Mouse (Mus musculus): ENCODE results near the gene Cfap97d1. TPM values are rescaled to one million over a fixed set of nuclear protein-coding genes. Genes with fewer than 3 reads are reported as not detected.

Gene Cfap97d1
- polyA plus RNA-seq, 1 experiment, result not detected

GRCm38 (mm10) chr11:101971410-101971809 is 12.7 kb upstream of the Cfap97d1 start:
- WGBS, result 39% methylated on average over 3 of the region's 3 CpGs
- TF ChIP-seq CTCF (IDR thresholded peaks at IDR 0.05; ENCODE audit: insufficient read depth, low read length) (peak; percentile 73), POLR2A (IDR thresholded peaks at IDR 0.05; ENCODE audit: borderline replicate concordance, extremely low read depth, low read depth, low read length) (no peak)
- Histone ChIP-seq H3K4me3 (replicated peaks; ENCODE audit: extremely low read depth, low read depth, low read length) (no peak overlapping the region), H3K4me1 (ENCODE audit: control insufficient read depth, insufficient read depth, low read length) (no peaks in the 10 kb centered on the region)
- DNase-seq, result peak; percentile 51

GRCm38 (mm10) chr11:101972097-101972496 is 12.0 kb upstream of the Cfap97d1 start:
- H3K4me3 ChIP-seq (replicated peaks; ENCODE audit: extremely low read depth, low read depth, low read length), result no peak overlapping the region
- TF ChIP-seq CTCF (IDR thresholded peaks at IDR 0.05; ENCODE audit: insufficient read depth, low read length), result no peak
- no peak for TF ChIP-seq POLR2A (IDR thresholded peaks at IDR 0.05; ENCODE audit: borderline replicate concordance, extremely low read depth, low read depth, low read length)
- H3K4me1 ChIP-seq (ENCODE audit: control insufficient read depth, insufficient read depth, low read length), result no peaks in the 10 kb centered on the region
- DNase-seq, result no peak
- WGBS, result 65% methylated on average over 3 of the region's 3 CpGs

DNA sequence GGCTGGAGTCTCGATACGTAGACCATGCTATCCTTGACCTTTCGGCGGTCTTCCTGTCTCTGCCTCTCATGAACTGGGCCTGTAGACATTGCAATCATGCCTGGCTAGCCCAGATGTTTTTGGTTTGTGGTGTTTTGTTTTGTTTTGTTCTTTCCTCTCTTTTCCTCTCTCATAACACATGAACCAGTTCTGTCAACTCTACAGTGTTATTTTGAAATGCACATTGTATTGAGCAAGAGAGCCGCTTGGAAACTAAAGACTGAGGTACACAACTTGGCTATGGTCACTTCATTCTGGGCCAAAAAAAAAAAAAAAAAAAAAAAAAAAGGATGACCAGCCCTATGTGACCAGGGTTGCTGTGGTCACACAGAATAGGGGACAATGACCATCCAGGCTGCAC is 11.4 kb upstream of the Cfap97d1 start:
- Histone ChIP-seq H3K4me3 (replicated peaks; ENCODE audit: extremely low read depth, low read depth, low read length) (no peak overlapping the region), H3K4me1 (ENCODE audit: control insufficient read depth, insufficient read depth, low read length) (no peaks in the 10 kb centered on the region)
- no peak for DNase-seq
- TF ChIP-seq POLR2A (IDR thresholded peaks at IDR 0.05; ENCODE audit: borderline replicate concordance, extremely low read depth, low read depth, low read length) (no peak), CTCF (IDR thresholded peaks at IDR 0.05; ENCODE audit: insufficient read depth, low read length) (no peak)
- 71% methylated on average over 5 of the region's 5 CpGs for WGBS

DNA sequence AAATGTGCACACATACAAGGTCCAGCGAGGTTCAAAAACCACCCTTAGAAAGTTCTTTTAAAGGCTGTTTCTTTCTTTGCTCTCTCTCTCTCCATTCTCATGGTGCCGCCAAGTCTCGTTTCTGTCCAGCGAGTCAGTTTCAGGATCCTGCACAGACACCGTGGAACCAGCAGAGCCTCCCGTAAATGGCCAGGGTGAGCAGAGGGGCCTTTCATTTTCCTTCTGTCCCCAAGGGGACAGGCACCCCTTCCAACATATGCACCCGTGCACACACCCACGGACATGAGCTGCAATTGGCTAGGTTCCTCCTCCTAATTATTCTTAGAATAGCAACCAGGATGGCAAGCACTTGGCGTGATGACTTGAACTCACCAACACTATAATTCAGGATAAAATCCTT is 10.6 kb upstream of the Cfap97d1 start:
- H3K4me3 ChIP-seq (replicated peaks; ENCODE audit: extremely low read depth, low read depth, low read length), result no peak overlapping the region
- no peak for DNase-seq
- no peaks in the 10 kb centered on the region for H3K4me1 ChIP-seq (ENCODE audit: control insufficient read depth, insufficient read depth, low read length)
- 82% methylated on average over 9 of the region's 9 CpGs for WGBS
- TF ChIP-seq POLR2A (IDR thresholded peaks at IDR 0.05; ENCODE audit: borderline replicate concordance, extremely low read depth, low read depth, low read length), result no peak
- no peak for TF ChIP-seq CTCF (IDR thresholded peaks at IDR 0.05; ENCODE audit: insufficient read depth, low read length)

DNA sequence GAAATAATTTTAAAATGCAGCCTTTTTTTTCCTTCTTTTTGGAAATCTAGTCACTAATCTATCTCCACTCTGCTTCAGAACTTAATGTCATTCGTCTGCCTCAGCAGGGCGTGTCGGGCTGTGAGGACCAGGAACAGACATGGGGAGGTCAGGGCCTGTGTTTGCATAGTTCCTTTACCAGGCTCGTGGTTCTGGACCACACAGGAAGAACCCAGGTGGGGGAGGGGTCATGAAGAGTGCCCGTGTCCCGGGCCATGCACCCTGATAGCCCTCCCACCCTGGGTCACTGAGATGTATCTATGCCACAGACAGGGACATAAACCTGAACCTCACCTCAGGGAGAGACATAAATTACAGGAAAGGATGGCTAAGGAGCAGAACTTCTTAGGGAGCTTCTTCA is 9.9 kb upstream of the Cfap97d1 start:
- DNase-seq, result no peak
- TF ChIP-seq CTCF (IDR thresholded peaks at IDR 0.05; ENCODE audit: insufficient read depth, low read length) (no peak), POLR2A (IDR thresholded peaks at IDR 0.05; ENCODE audit: borderline replicate concordance, extremely low read depth, low read depth, low read length) (no peak)
- H3K4me1 ChIP-seq (ENCODE audit: control insufficient read depth, insufficient read depth, low read length), result no peaks in the 10 kb centered on the region
- H3K4me3 ChIP-seq (replicated peaks; ENCODE audit: extremely low read depth, low read depth, low read length), result no peak overlapping the region
- 63% methylated on average over 6 of the region's 6 CpGs for WGBS

DNA sequence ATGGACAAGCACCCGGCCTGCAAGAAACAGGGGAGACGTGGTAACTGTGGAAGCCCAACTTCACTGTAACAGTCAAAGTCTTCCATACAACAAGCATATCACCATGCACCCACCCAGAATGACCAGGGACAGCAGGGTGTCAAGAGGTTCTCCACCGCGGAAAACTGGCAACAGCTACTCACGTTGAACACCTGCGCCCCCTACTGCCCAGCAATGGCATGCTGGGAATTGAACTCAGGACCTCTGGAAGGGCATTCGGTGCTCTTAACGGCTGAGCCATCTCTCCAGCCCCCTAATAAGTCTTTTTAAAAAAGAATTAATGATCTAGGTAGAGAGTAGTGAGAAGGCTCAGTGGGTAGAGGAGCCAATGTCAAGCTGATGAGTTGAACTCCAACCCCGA is 9.2 kb upstream of the Cfap97d1 start:
- Histone ChIP-seq H3K4me3 (replicated peaks; ENCODE audit: extremely low read depth, low read depth, low read length) (no peak overlapping the region), H3K4me1 (ENCODE audit: control insufficient read depth, insufficient read depth, low read length) (no peaks in the 10 kb centered on the region)
- TF ChIP-seq POLR2A (IDR thresholded peaks at IDR 0.05; ENCODE audit: borderline replicate concordance, extremely low read depth, low read depth, low read length) (no peak), CTCF (IDR thresholded peaks at IDR 0.05; ENCODE audit: insufficient read depth, low read length) (peak; percentile 62)
- DNase-seq, result no peak
- WGBS, result 54% methylated on average over 9 of the region's 9 CpGs

DNA sequence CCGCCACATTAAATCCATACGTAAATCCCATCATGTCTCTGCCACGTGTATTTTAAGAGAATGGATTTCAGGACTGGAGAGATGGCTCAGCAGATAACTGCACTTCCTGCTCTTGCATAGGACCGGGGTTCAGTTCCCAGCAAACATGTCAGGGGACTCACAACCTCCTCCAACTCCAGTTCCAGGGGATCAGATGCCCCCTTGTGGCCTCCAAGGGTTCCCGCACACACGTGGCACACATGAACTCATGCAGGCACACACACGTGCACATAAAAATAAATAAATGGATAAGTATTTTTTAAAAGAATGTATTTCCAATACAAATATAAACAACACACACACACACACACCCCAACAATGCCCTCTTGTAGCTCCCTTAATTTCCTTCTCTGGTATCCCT is 7.1 kb upstream of the Cfap97d1 start:
- WGBS, result 89% methylated on average over 7 of the region's 7 CpGs

DNA sequence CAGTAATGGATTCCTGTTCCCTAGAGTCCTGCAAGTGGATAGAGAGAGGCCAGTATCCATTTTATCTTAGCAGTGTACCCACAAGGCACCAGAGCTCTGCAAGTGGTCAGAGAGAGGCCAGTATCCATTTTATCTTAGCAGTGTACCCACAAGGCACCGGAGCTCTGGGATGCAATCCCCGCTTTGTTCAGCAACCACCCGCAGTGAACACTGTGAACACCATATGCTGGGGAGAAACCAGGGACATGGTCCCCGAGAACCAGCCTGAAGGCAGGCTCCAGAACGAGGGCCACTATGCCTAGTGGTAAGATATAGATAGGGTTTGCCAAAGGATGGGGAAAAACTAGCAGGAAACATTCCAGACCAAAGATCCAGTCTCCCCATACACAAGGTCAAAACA is 4.9 kb upstream of the Cfap97d1 start:
- no peak for TF ChIP-seq CTCF (IDR thresholded peaks at IDR 0.05; ENCODE audit: insufficient read depth, low read length)
- TF ChIP-seq POLR2A (IDR thresholded peaks at IDR 0.05; ENCODE audit: borderline replicate concordance, extremely low read depth, low read depth, low read length), result no peak
- WGBS, result 94% methylated on average over 5 of the region's 5 CpGs
- H3K4me3 ChIP-seq (replicated peaks; ENCODE audit: extremely low read depth, low read depth, low read length), result no peak overlapping the region
- peaks cover 13% of the 10 kb centered on the region for H3K4me1 ChIP-seq (ENCODE audit: control insufficient read depth, insufficient read depth, low read length)
- DNase-seq, result no peak

More for the DNA sequence above, 7.1 kb upstream of the Cfap97d1 start:
- Histone ChIP-seq H3K4me1 (ENCODE audit: control insufficient read depth, insufficient read depth, low read length) (no peaks in the 10 kb centered on the region), H3K4me3 (replicated peaks; ENCODE audit: extremely low read depth, low read depth, low read length) (no peak overlapping the region)
- no peak for TF ChIP-seq POLR2A (IDR thresholded peaks at IDR 0.05; ENCODE audit: borderline replicate concordance, extremely low read depth, low read depth, low read length)
- 0 out of 2 replicates have a peak, but pooled peaks have one; percentile 7 for TF ChIP-seq CTCF (IDR thresholded peaks at IDR 0.05; ENCODE audit: insufficient read depth, low read length)
- DNase-seq, result no peak

GRCm38 (mm10) chr11:101980603-101981157 is 3.4 kb upstream of the Cfap97d1 start:
- TF ChIP-seq CTCF (IDR thresholded peaks at IDR 0.05; ENCODE audit: insufficient read depth, low read length) (no peak), POLR2A (IDR thresholded peaks at IDR 0.05; ENCODE audit: borderline replicate concordance, extremely low read depth, low read depth, low read length) (no peak)
- H3K4me3 ChIP-seq (replicated peaks; ENCODE audit: extremely low read depth, low read depth, low read length), result no peak overlapping the region
- no peak for DNase-seq
- 87% methylated on average over 9 of the region's 9 CpGs for WGBS
- H3K4me1 ChIP-seq (ENCODE audit: control insufficient read depth, insufficient read depth, low read length), result peaks cover 13% of the 10 kb centered on the region

- DNase-seq, result no peak
- no peak overlapping the region for H3K4me3 ChIP-seq (replicated peaks; ENCODE audit: extremely low read depth, low read depth, low read length)
- no peak for TF ChIP-seq POLR2A (IDR thresholded peaks at IDR 0.05; ENCODE audit: borderline replicate concordance, extremely low read depth, low read depth, low read length)
- TF ChIP-seq CTCF (IDR thresholded peaks at IDR 0.05; ENCODE audit: insufficient read depth, low read length), result no peak
- 46% methylated on average over 12 of the region's 12 CpGs for WGBS
- peaks cover 13% of the 10 kb centered on the region for H3K4me1 ChIP-seq (ENCODE audit: control insufficient read depth, insufficient read depth, low read length)
Measured at GRCm38 (mm10) chr11:101981850-101982249, 2.2 kb upstream of the Cfap97d1 start.

Data from lung, adult 2 months (tissue).